Mouse (Mus musculus): ENCODE measurements around the gene Tbx19. TPM values are rescaled to one million over a fixed set of nuclear protein-coding genes. Genes with fewer than 3 reads are reported as not detected.

Gene Tbx19
- polyA plus RNA-seq, 1 experiment from 2014 or later, result not detected

- 82% methylated on average over 5 of the region's 5 CpGs for WGBS
- Histone ChIP-seq H3K9ac (ENCODE audit: low read depth, low read length) (no peak overlapping the region), H3K9me3 (ENCODE audit: control insufficient read depth) (no peaks in the 10 kb centered on the region), H3K27ac (ENCODE audit: low read depth, low read length) (no peak overlapping the region), H3K27me3 (replicated peaks; ENCODE audit: control insufficient read depth, insufficient read depth, low read length) (no peaks in the 10 kb centered on the region), H3K36me3 (ENCODE audit: control insufficient read depth, insufficient read depth) (peaks cover 27% of the 10 kb centered on the region), H3K4me3 (ENCODE audit: low read depth, low read length) (no peak overlapping the region), H3K4me1 (replicated peaks; ENCODE audit: control insufficient read depth, insufficient read depth, low read length) (peaks cover 4% of the 10 kb centered on the region), H3K4me2 (replicated peaks; ENCODE audit: low read depth) (no peak overlapping the region)
- no peak for TF ChIP-seq CTCF (IDR thresholded peaks at IDR 0.05; ENCODE audit: low read depth)
- no peak for ATAC-seq
These were observed 26.8 kb upstream of the Tbx19 start for GRCm38 (mm10) chr1:165187357-165187756.

GRCm38 (mm10) chr1:165186491-165186890 lies 25.9 kb upstream of the Tbx19 start:
- no peaks in the 10 kb centered on the region for H3K27me3 ChIP-seq (replicated peaks; ENCODE audit: control insufficient read depth, insufficient read depth, low read length)
- WGBS, result 85% methylated on average over 12 of the region's 12 CpGs
- peaks cover 4% of the 10 kb centered on the region for H3K4me1 ChIP-seq (replicated peaks; ENCODE audit: control insufficient read depth, insufficient read depth, low read length)
- no peak overlapping the region for H3K9ac ChIP-seq (ENCODE audit: low read depth, low read length)
- H3K27ac ChIP-seq (ENCODE audit: low read depth, low read length), result no peak overlapping the region
- no peak for ATAC-seq
- H3K36me3 ChIP-seq (ENCODE audit: control insufficient read depth, insufficient read depth), result peaks cover 34% of the 10 kb centered on the region
- no peak overlapping the region for H3K4me2 ChIP-seq (replicated peaks; ENCODE audit: low read depth)
- no peak for TF ChIP-seq CTCF (IDR thresholded peaks at IDR 0.05; ENCODE audit: low read depth)
- no peak overlapping the region for H3K4me3 ChIP-seq (ENCODE audit: low read depth, low read length)
- H3K9me3 ChIP-seq (ENCODE audit: control insufficient read depth), result no peaks in the 10 kb centered on the region

GRCm38 (mm10) chr1:165185116-165185515 lies 24.5 kb upstream of the Tbx19 start:
- no peak overlapping the region for H3K9ac ChIP-seq (ENCODE audit: low read depth, low read length)
- no peak for ATAC-seq
- H3K9me3 ChIP-seq (ENCODE audit: control insufficient read depth), result no peaks in the 10 kb centered on the region
- H3K4me3 ChIP-seq (ENCODE audit: low read depth, low read length), result no peak overlapping the region
- WGBS, result 69% methylated on average over 7 of the region's 7 CpGs
- peaks cover 4% of the 10 kb centered on the region for H3K4me1 ChIP-seq (replicated peaks; ENCODE audit: control insufficient read depth, insufficient read depth, low read length)
- no peak overlapping the region for H3K4me2 ChIP-seq (replicated peaks; ENCODE audit: low read depth)
- no peaks in the 10 kb centered on the region for H3K27me3 ChIP-seq (replicated peaks; ENCODE audit: control insufficient read depth, insufficient read depth, low read length)
- H3K27ac ChIP-seq (ENCODE audit: low read depth, low read length), result no peak overlapping the region
- H3K36me3 ChIP-seq (ENCODE audit: control insufficient read depth, insufficient read depth), result peaks cover 44% of the 10 kb centered on the region
- no peak for TF ChIP-seq CTCF (IDR thresholded peaks at IDR 0.05; ENCODE audit: low read depth)

GRCm38 (mm10) chr1:165184178-165184577 lies 23.6 kb upstream of the Tbx19 start:
- Histone ChIP-seq H3K4me3 (ENCODE audit: low read depth, low read length) (no peak overlapping the region), H3K4me1 (replicated peaks; ENCODE audit: control insufficient read depth, insufficient read depth, low read length) (peaks cover 4% of the 10 kb centered on the region), H3K27ac (ENCODE audit: low read depth, low read length) (no peak overlapping the region), H3K4me2 (replicated peaks; ENCODE audit: low read depth) (no peak overlapping the region), H3K36me3 (ENCODE audit: control insufficient read depth, insufficient read depth) (peaks cover 44% of the 10 kb centered on the region), H3K9ac (ENCODE audit: low read depth, low read length) (no peak overlapping the region), H3K27me3 (replicated peaks; ENCODE audit: control insufficient read depth, insufficient read depth, low read length) (no peaks in the 10 kb centered on the region), H3K9me3 (ENCODE audit: control insufficient read depth) (no peaks in the 10 kb centered on the region)
- TF ChIP-seq CTCF (IDR thresholded peaks at IDR 0.05; ENCODE audit: low read depth), result no peak
- peak; percentile 48; the same call in 1 of the 2 replicates for ATAC-seq
- 62% methylated on average over 3 of the region's 3 CpGs for WGBS

GRCm38 (mm10) chr1:165183400-165183799 lies 22.8 kb upstream of the Tbx19 start:
- H3K27me3 ChIP-seq (replicated peaks; ENCODE audit: control insufficient read depth, insufficient read depth, low read length), result no peaks in the 10 kb centered on the region
- H3K9ac ChIP-seq (ENCODE audit: low read depth, low read length), result no peak overlapping the region
- 73% methylated on average over 6 of the region's 6 CpGs for WGBS
- TF ChIP-seq CTCF (IDR thresholded peaks at IDR 0.05; ENCODE audit: low read depth), result no peak
- no peak for ATAC-seq
- H3K36me3 ChIP-seq (ENCODE audit: control insufficient read depth, insufficient read depth), result peaks cover 49% of the 10 kb centered on the region
- H3K4me2 ChIP-seq (replicated peaks; ENCODE audit: low read depth), result no peak overlapping the region
- no peak overlapping the region for H3K27ac ChIP-seq (ENCODE audit: low read depth, low read length)
- no peak overlapping the region for H3K4me3 ChIP-seq (ENCODE audit: low read depth, low read length)
- H3K9me3 ChIP-seq (ENCODE audit: control insufficient read depth), result no peaks in the 10 kb centered on the region
- no peaks in the 10 kb centered on the region for H3K4me1 ChIP-seq (replicated peaks; ENCODE audit: control insufficient read depth, insufficient read depth, low read length)

GRCm38 (mm10) chr1:165179321-165179720 lies 18.7 kb upstream of the Tbx19 start:
- H3K4me3 ChIP-seq (ENCODE audit: low read depth, low read length), result no peak overlapping the region
- H3K4me1 ChIP-seq (replicated peaks; ENCODE audit: control insufficient read depth, insufficient read depth, low read length), result no peaks in the 10 kb centered on the region
- H3K27ac ChIP-seq (ENCODE audit: low read depth, low read length), result no peak overlapping the region
- H3K9ac ChIP-seq (ENCODE audit: low read depth, low read length), result no peak overlapping the region
- no peaks in the 10 kb centered on the region for H3K27me3 ChIP-seq (replicated peaks; ENCODE audit: control insufficient read depth, insufficient read depth, low read length)
- TF ChIP-seq CTCF (IDR thresholded peaks at IDR 0.05; ENCODE audit: low read depth), result no peak
- ATAC-seq, result no peak
- no peaks in the 10 kb centered on the region for H3K9me3 ChIP-seq (ENCODE audit: control insufficient read depth)
- 85% methylated on average over 5 of the region's 5 CpGs for WGBS
- H3K36me3 ChIP-seq (ENCODE audit: control insufficient read depth, insufficient read depth), result peaks cover 54% of the 10 kb centered on the region
- H3K4me2 ChIP-seq (replicated peaks; ENCODE audit: low read depth), result no peak overlapping the region

GRCm38 (mm10) chr1:165178075-165178474 lies 17.5 kb upstream of the Tbx19 start:
- no peak overlapping the region for H3K27ac ChIP-seq (ENCODE audit: low read depth, low read length)
- no peak for TF ChIP-seq CTCF (IDR thresholded peaks at IDR 0.05; ENCODE audit: low read depth)
- H3K4me2 ChIP-seq (replicated peaks; ENCODE audit: low read depth), result no peak overlapping the region
- no peak overlapping the region for H3K4me3 ChIP-seq (ENCODE audit: low read depth, low read length)
- H3K4me1 ChIP-seq (replicated peaks; ENCODE audit: control insufficient read depth, insufficient read depth, low read length), result no peaks in the 10 kb centered on the region
- peaks cover 52% of the 10 kb centered on the region for H3K36me3 ChIP-seq (ENCODE audit: control insufficient read depth, insufficient read depth)
- no peaks in the 10 kb centered on the region for H3K27me3 ChIP-seq (replicated peaks; ENCODE audit: control insufficient read depth, insufficient read depth, low read length)
- no peak overlapping the region for H3K9ac ChIP-seq (ENCODE audit: low read depth, low read length)
- 63% methylated on average over 6 of the region's 6 CpGs for WGBS
- no peaks in the 10 kb centered on the region for H3K9me3 ChIP-seq (ENCODE audit: control insufficient read depth)
- ATAC-seq, result no peak
